Mouse (Mus musculus) heart, embryonic 12.5 days (tissue): ENCODE results near the gene Wnt10a. TPM values are rescaled to one million over a fixed set of nuclear protein-coding genes. Genes with fewer than 3 reads are reported as not detected.
A peak's percentile ranks its signal among the peaks of the same experiment; 100 is the strongest.
"Not testable (repeated sequence)": the region's sequence is repeated elsewhere in the genome, so short reads cannot be mapped to it uniquely, and the experiment has no call there.

Source experiments
- ATAC-seq: fragments of 200-750 bp; cut with Nextera tagmentation; 2 replicates; pipeline ENCODE4 v1.8.0; 2017; ENCODE audit warnings: moderate TSS enrichment, moderate library complexity; ENCODE audit not compliant: insufficient number of reproducible peaks, low FRiP score
- H3K27ac ChIP-seq: fragments of 300-500 bp; sonication (generic); 2 replicates; pipeline ENCODE4 v1.5.1; 2016; ENCODE audit warnings: mild to moderate bottlenecking, moderate library complexity; ENCODE audit not compliant: poor library complexity, severe bottlenecking
- H3K27me3 ChIP-seq: fragments of 300-500 bp; sonication (generic); replicated peaks from 2 replicates; pipeline ENCODE4 v1.6.1; 2016; ENCODE audit warnings: mild to moderate bottlenecking, moderate library complexity
- H3K36me3 ChIP-seq: fragments of 300-500 bp; sonication (generic); 2 replicates; pipeline ENCODE4 v1.6.1; 2016; ENCODE audit warnings: mild to moderate bottlenecking, moderate library complexity
- H3K4me1 ChIP-seq: fragments of 300-500 bp; sonication (generic); replicated peaks from 2 replicates; pipeline ENCODE4 v1.6.1; 2016; ENCODE audit warnings: mild to moderate bottlenecking
- H3K4me2 ChIP-seq: fragments of 300-500 bp; sonication (generic); 2 replicates; pipeline ENCODE4 v1.6.1; 2016; ENCODE audit warnings: mild to moderate bottlenecking, moderate library complexity
- H3K4me3 ChIP-seq: fragments of 300-500 bp; sonication (generic); 2 replicates; pipeline ENCODE4 v1.5.1; 2016; ENCODE audit warnings: mild to moderate bottlenecking
- H3K9ac ChIP-seq: fragments of 300-500 bp; sonication (generic); 2 replicates; pipeline ENCODE4 v1.6.1; 2016; ENCODE audit warnings: mild to moderate bottlenecking, moderate library complexity
- H3K9me3 ChIP-seq: fragments of 300-500 bp; sonication (generic); replicated peaks from 2 replicates; pipeline ENCODE4 v1.6.1; 2016; ENCODE audit warnings: mild to moderate bottlenecking, moderate library complexity
- WGBS: fragments of 180-500 bp; shearing (Covaris S2); methylation state at CpG from one replicate; pipeline ENCODE4 v1.1.7; 2016; 5-methylcytosine and 5-hydroxymethylcytosine counted together
- polyA plus RNA-seq: library from polyadenylated mRNA; unstranded; fragments of >200 nt; fragmentation: Nextera tagmentation; extraction: Ambion mirVana; gene quantifications from 2 replicates; pipeline ENCODE4 v1.2.1, GENCODE M21; 2016

The Wnt10a gene
- polyA plus RNA-seq, 1 experiment from 2014 or later: 0.28 TPM

GRCm38 (mm10) chr1:74804211-74804870 is 13.0 kb downstream of the Wnt10a start:
- Histone ChIP-seq H3K36me3 (no peaks in the 10 kb centered on the region), H3K27ac (no peak overlapping the region), H3K27me3 (peaks cover 96% of the 10 kb centered on the region), H3K4me3 (no peak overlapping the region), H3K9me3 (no peaks in the 10 kb centered on the region), H3K9ac (no peak overlapping the region), H3K4me2 (no peak overlapping the region), H3K4me1 (peaks cover 41% of the 10 kb centered on the region)
- ATAC-seq: no peak
- 6% methylated on average over 10 of the region's 10 CpGs for WGBS

GRCm38 (mm10) chr1:74805340-74805835 is 14.1 kb downstream of the Wnt10a start:
- ATAC-seq: no peak
- Histone ChIP-seq H3K9ac (no peak overlapping the region), H3K4me2 (no peak overlapping the region), H3K9me3 (no peaks in the 10 kb centered on the region), H3K27me3 (peaks cover 96% of the 10 kb centered on the region), H3K4me3 (no peak overlapping the region), H3K36me3 (no peaks in the 10 kb centered on the region), H3K4me1 (peaks cover 38% of the 10 kb centered on the region), H3K27ac (no peak overlapping the region)
- 25% methylated on average over 4 of the region's 4 CpGs for WGBS

- no peak for ATAC-seq
- H3K9me3 ChIP-seq: no peaks in the 10 kb centered on the region
- H3K9ac ChIP-seq: no peak overlapping the region
- H3K4me2 ChIP-seq: no peak overlapping the region
- WGBS: 9% methylated on average over 5 of the region's 5 CpGs
- peaks cover 95% of the 10 kb centered on the region for H3K27me3 ChIP-seq
- no peak overlapping the region for H3K27ac ChIP-seq
- H3K4me1 ChIP-seq: peaks cover 34% of the 10 kb centered on the region
- no peaks in the 10 kb centered on the region for H3K36me3 ChIP-seq
- no peak overlapping the region; the same call in 1 of the 2 replicates for H3K4me3 ChIP-seq
Measured at GRCm38 (mm10) chr1:74805843-74806242, 14.5 kb downstream of the Wnt10a start.

- WGBS: 2% methylated on average over 38 of the region's 38 CpGs
- peak; percentile 42 for ATAC-seq
- Histone ChIP-seq H3K4me3 (peak overlapping the region; percentile 32), H3K9ac (peak overlapping the region; percentile 41), H3K27me3 (peaks cover 96% of the 10 kb centered on the region), H3K4me1 (peaks cover 32% of the 10 kb centered on the region), H3K4me2 (peak overlapping the region; percentile 59), H3K9me3 (no peaks in the 10 kb centered on the region), H3K36me3 (no peaks in the 10 kb centered on the region), H3K27ac (no peak overlapping the region)
Measured at GRCm38 (mm10) chr1:74806360-74807311, 15.3 kb downstream of the Wnt10a start.

- no peaks in the 10 kb centered on the region for H3K36me3 ChIP-seq
- 9% methylated on average over 23 of the region's 23 CpGs for WGBS
Measured at GRCm38 (mm10) chr1:74807551-74808071, 16.3 kb downstream of the Wnt10a start.

GRCm38 (mm10) chr1:74808078-74808477 is 16.8 kb downstream of the Wnt10a start:
- under 1% methylated on average over 16 of the region's 16 CpGs for WGBS
- Histone ChIP-seq H3K9me3 (no peaks in the 10 kb centered on the region), H3K36me3 (no peaks in the 10 kb centered on the region), H3K27ac (no peak overlapping the region), H3K4me3 (peak overlapping the region; percentile 8; the same call in 1 of the 2 replicates), H3K4me1 (peaks cover 27% of the 10 kb centered on the region), H3K27me3 (peaks cover 88% of the 10 kb centered on the region), H3K9ac (no peak overlapping the region), H3K4me2 (peak overlapping the region; percentile 59)
- ATAC-seq: peak; percentile 63

More at GRCm38 (mm10) chr1:74807551-74808071, 16.3 kb downstream of the Wnt10a start:
- no peak overlapping the region for H3K27ac ChIP-seq
- H3K9me3 ChIP-seq: no peaks in the 10 kb centered on the region
- H3K4me2 ChIP-seq: peak overlapping the region; percentile 59
- H3K27me3 ChIP-seq: peaks cover 92% of the 10 kb centered on the region
- no peak overlapping the region for H3K4me3 ChIP-seq
- ATAC-seq: no peak
- no peak overlapping the region for H3K9ac ChIP-seq
- H3K4me1 ChIP-seq: peaks cover 32% of the 10 kb centered on the region

GRCm38 (mm10) chr1:74809007-74809406 is 17.7 kb downstream of the Wnt10a start:
- no peak overlapping the region for H3K4me3 ChIP-seq
- no peaks in the 10 kb centered on the region for H3K36me3 ChIP-seq
- no peak overlapping the region for H3K4me2 ChIP-seq
- 61% methylated on average over 10 of the region's 10 CpGs for WGBS
- H3K9me3 ChIP-seq: no peaks in the 10 kb centered on the region
- no peak overlapping the region for H3K9ac ChIP-seq
- H3K27me3 ChIP-seq: peaks cover 84% of the 10 kb centered on the region
- no peak overlapping the region for H3K27ac ChIP-seq
- ATAC-seq: no peak
- H3K4me1 ChIP-seq: peaks cover 21% of the 10 kb centered on the region

GRCm38 (mm10) chr1:74814931-74815647 is 23.8 kb downstream of the Wnt10a start:
- H3K9me3 ChIP-seq: no peaks in the 10 kb centered on the region
- H3K27ac ChIP-seq: no peak overlapping the region
- no peaks in the 10 kb centered on the region for H3K36me3 ChIP-seq
- 65% methylated on average over 9 of the region's 9 CpGs for WGBS
- H3K9ac ChIP-seq: no peak overlapping the region
- no peak overlapping the region for H3K4me2 ChIP-seq
- no peak overlapping the region for H3K4me3 ChIP-seq
- H3K4me1 ChIP-seq: peaks cover 8% of the 10 kb centered on the region; the same call in 1 of the 2 replicates
- ATAC-seq: no peak
- H3K27me3 ChIP-seq: peaks cover 27% of the 10 kb centered on the region

GRCm38 (mm10) chr1:74815965-74816364 is 24.6 kb downstream of the Wnt10a start:
- not testable (repeated sequence) for H3K9me3 ChIP-seq, ATAC-seq, H3K9ac ChIP-seq, H3K4me1 ChIP-seq, H3K27ac ChIP-seq, H3K36me3 ChIP-seq, H3K4me2 ChIP-seq, H3K4me3 ChIP-seq
- WGBS: 87% methylated on average over 6 of the region's 6 CpGs
- peaks cover 19% of the 10 kb centered on the region for H3K27me3 ChIP-seq

GRCm38 (mm10) chr1:74816612-74817199 is 25.4 kb downstream of the Wnt10a start:
- H3K9me3 ChIP-seq: no peaks in the 10 kb centered on the region
- ATAC-seq: peak; percentile 83
- H3K27me3 ChIP-seq: peaks cover 12% of the 10 kb centered on the region
- peak overlapping the region; percentile 73 for H3K4me2 ChIP-seq
- H3K36me3 ChIP-seq: no peaks in the 10 kb centered on the region
- peaks cover 8% of the 10 kb centered on the region; the same call in 1 of the 2 replicates for H3K4me1 ChIP-seq
- peak overlapping the region; percentile 85 for H3K27ac ChIP-seq
- H3K9ac ChIP-seq: peak overlapping the region; percentile 84
- peak overlapping the region; percentile 79 for H3K4me3 ChIP-seq
- 7% methylated on average over 38 of the region's 38 CpGs for WGBS
